Mouse (Mus musculus) embryonic facial prominence, embryonic 14.5 days (tissue): ENCODE measurements at regions not wholly inside any gene's neighbourhood (a gene's known extent, or its start where the extent isn't known, plus 50 kb on each side); places are given as distances from the start of the nearest gene placed in this dataset.
A peak's percentile ranks its signal among the peaks of the same experiment; 100 is the strongest.

Source experiments
- ATAC-seq: fragments of 200-750 bp; cut with Nextera tagmentation; 2 replicates; pipeline ENCODE4 v1.8.0; 2017; ENCODE audit warnings: low read depth, moderate number of reproducible peaks, moderate TSS enrichment
- DNase-seq: peaks from one replicate; pipeline ENCODE4 v3.0.0-alpha.2; 2015; ENCODE audit warnings: low spot score
- H3K27ac ChIP-seq: fragments of 300-500 bp; sonication (generic); replicated peaks from 2 replicates; pipeline ENCODE4 v1.5.1; 2014; ENCODE audit warnings: low read depth, mild to moderate bottlenecking, low read length, moderate library complexity
- H3K27me3 ChIP-seq: fragments of 300-500 bp; sonication (generic); replicated peaks from 2 replicates; pipeline ENCODE4 v1.6.1; 2014; ENCODE audit warnings: low read length; ENCODE audit not compliant: control insufficient read depth, insufficient read depth
- H3K36me3 ChIP-seq: fragments of 300-500 bp; sonication (generic); 2 replicates; pipeline ENCODE4 v1.6.1; 2014; ENCODE audit warnings: low read length, mixed read lengths; ENCODE audit not compliant: control insufficient read depth, insufficient read depth
- H3K4me1 ChIP-seq: fragments of 300-500 bp; sonication (generic); 2 replicates; pipeline ENCODE4 v1.6.1; 2014; ENCODE audit warnings: antibody characterized with exemption, low read length; ENCODE audit not compliant: control insufficient read depth, insufficient read depth
- H3K4me2 ChIP-seq: fragments of 300-500 bp; sonication (generic); 2 replicates; pipeline ENCODE4 v1.6.1; 2014; ENCODE audit warnings: low read depth, mild to moderate bottlenecking, low read length, moderate library complexity, mixed read lengths
- H3K4me3 ChIP-seq: fragments of 300-500 bp; sonication (generic); 2 replicates; pipeline ENCODE4 v1.5.1; 2014; ENCODE audit warnings: low read depth, mild to moderate bottlenecking, low read length
- H3K9ac ChIP-seq: fragments of 300-500 bp; sonication (generic); 2 replicates; pipeline ENCODE4 v1.6.1; 2014; ENCODE audit warnings: low read depth, mild to moderate bottlenecking, low read length, moderate library complexity, mixed read lengths
- H3K9me3 ChIP-seq: fragments of 300-500 bp; sonication (generic); 2 replicates; pipeline ENCODE4 v1.6.1; 2016; ENCODE audit warnings: low read length; ENCODE audit not compliant: control insufficient read depth
- WGBS: fragments of 180-500 bp; shearing (Covaris S2); extraction: QIAGEN DNeasy Blood & Tissue Kit; methylation state at CpG from one replicate; pipeline ENCODE4 v1.1.7; 2014; 5-methylcytosine and 5-hydroxymethylcytosine counted together

DNA sequence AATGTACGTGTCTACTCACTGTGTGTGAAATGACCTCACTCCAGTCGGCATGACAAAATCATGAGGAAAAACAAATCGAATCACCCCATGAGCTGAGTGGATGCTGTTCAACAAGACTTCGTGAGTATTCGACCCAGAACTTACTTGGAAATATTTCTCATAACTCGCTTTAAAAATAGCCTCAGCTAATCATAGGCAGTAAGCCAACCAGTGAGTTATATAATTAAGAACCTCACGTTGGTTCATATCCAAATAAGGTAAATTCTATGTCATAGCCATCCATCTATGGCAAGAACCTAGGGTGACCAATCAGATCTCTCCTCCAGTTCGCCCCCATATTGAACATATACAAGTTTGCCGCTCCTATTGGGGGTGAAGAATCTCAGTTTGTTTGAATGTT lies 466.5 kb upstream of the Gm19410 start:
- H3K27ac ChIP-seq, result no peak overlapping the region
- WGBS, result 84% methylated on average over 9 of the region's 9 CpGs
- no peak overlapping the region for H3K9ac ChIP-seq
- ATAC-seq (no peak), DNase-seq (no peak)
- no peak overlapping the region for H3K4me2 ChIP-seq
- no peaks in the 10 kb centered on the region for H3K27me3 ChIP-seq
- H3K36me3 ChIP-seq, result no peaks in the 10 kb centered on the region
- 0 out of 2 replicates have a peak, but pooled peaks cover 3% of the 10 kb centered on the region for H3K4me1 ChIP-seq
- H3K9me3 ChIP-seq, result peaks cover 2% of the 10 kb centered on the region; the same call in 1 of the 2 replicates
- H3K4me3 ChIP-seq, result no peak overlapping the region

DNA sequence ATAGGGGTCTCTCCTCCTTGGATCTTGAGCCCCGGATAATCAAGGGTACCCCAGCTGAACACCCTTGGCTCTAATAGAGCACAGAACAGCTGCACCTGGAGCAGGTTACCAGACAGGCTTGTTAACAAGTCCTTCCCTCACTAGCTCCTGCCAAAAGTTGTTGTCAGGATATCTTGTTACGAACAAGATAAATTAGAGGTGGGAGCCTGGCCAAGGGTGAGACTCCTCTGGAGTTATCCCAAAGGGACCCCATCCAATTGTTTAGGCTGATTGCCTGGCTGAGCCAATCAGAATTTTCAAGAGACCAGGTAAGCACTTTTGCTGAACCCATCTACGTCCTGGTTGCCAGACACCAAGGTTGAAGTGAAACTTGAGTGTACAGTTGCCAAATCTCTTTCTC lies 465.2 kb upstream of the Gm19410 start:
- no peak overlapping the region for H3K9ac ChIP-seq
- H3K27me3 ChIP-seq, result no peaks in the 10 kb centered on the region
- H3K36me3 ChIP-seq, result no peaks in the 10 kb centered on the region
- 0 out of 2 replicates have a peak, but pooled peaks cover 3% of the 10 kb centered on the region for H3K4me1 ChIP-seq
- no peak overlapping the region for H3K4me3 ChIP-seq
- DNase-seq (peak; percentile 90), ATAC-seq (peak; percentile 80)
- H3K27ac ChIP-seq, result no peak overlapping the region
- peaks cover 12% of the 10 kb centered on the region; the same call in 1 of the 2 replicates for H3K9me3 ChIP-seq
- WGBS, result 43% methylated on average over 3 of the region's 3 CpGs
- H3K4me2 ChIP-seq, result no peak overlapping the region

DNA sequence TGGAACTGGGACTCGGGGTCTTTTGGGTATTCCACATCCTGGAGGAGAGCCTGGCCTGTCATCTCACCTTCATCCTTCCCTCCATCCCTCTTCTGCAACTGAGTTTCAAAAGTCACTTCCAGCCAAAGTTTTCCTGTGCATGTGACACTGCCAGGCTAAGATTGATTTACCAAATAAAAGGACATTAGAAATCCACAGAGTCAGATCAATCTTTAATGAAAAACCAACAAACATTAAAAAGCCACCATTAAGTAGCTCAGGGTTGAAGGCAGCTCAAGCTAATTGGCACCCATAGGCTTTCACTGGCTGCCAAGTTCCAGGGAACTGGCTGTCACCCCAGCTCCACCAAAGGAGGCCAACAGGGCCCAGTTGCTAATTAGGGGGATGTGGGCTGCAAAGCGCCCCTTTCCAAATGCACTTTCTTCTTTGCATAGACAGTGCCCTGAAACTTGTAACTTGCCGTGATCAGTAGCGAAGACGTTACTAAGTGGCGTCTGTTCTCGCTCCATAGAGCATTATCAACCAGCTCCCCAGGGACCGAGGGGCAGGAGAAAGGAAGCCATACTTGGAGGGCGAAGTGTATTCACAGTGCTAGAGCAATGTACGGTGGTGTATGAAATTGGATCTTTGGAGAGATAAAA lies 464.6 kb upstream of the Gm19410 start:
- Histone ChIP-seq H3K9ac (no peak overlapping the region), H3K4me1 (0 out of 2 replicates have a peak, but pooled peaks cover 3% of the 10 kb centered on the region), H3K9me3 (peaks cover 12% of the 10 kb centered on the region; the same call in 1 of the 2 replicates), H3K4me3 (no peak overlapping the region), H3K27me3 (no peaks in the 10 kb centered on the region), H3K36me3 (no peaks in the 10 kb centered on the region), H3K4me2 (no peak overlapping the region), H3K27ac (no peak overlapping the region)
- DNase-seq, result peak; percentile 31
- WGBS, result 77% methylated on average over 10 of the region's 10 CpGs
- ATAC-seq, result peak; percentile 59; the same call in 1 of the 2 replicates

DNA sequence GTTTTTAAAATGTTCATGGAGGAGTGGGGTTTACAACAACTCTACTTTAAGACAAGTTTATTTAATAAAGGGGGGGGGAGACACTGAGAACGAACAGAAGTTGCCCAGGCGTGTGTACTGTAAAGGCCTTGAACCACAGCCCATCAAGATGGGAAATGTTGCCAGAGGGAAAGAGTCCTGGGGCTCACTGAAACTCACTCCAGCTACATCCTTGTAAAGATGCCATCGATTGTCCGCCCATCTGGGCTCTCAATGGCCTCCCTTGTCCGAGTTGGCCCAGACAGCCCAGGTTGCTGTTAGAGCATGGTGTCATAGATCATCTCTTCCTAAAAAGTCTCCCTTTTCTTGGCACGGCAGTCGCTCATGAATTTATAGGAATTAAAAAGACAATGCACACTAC lies 462.7 kb upstream of the Gm19410 start:
- no peak overlapping the region for H3K4me3 ChIP-seq
- H3K9me3 ChIP-seq, result peaks cover 12% of the 10 kb centered on the region; the same call in 1 of the 2 replicates
- H3K36me3 ChIP-seq, result no peaks in the 10 kb centered on the region
- no peak for ATAC-seq
- DNase-seq, result no peak
- 90% methylated on average over 7 of the region's 7 CpGs for WGBS
- H3K27ac ChIP-seq, result no peak overlapping the region
- no peaks in the 10 kb centered on the region for H3K27me3 ChIP-seq
- H3K9ac ChIP-seq, result no peak overlapping the region
- 0 out of 2 replicates have a peak, but pooled peaks cover 3% of the 10 kb centered on the region for H3K4me1 ChIP-seq
- no peak overlapping the region for H3K4me2 ChIP-seq

DNA sequence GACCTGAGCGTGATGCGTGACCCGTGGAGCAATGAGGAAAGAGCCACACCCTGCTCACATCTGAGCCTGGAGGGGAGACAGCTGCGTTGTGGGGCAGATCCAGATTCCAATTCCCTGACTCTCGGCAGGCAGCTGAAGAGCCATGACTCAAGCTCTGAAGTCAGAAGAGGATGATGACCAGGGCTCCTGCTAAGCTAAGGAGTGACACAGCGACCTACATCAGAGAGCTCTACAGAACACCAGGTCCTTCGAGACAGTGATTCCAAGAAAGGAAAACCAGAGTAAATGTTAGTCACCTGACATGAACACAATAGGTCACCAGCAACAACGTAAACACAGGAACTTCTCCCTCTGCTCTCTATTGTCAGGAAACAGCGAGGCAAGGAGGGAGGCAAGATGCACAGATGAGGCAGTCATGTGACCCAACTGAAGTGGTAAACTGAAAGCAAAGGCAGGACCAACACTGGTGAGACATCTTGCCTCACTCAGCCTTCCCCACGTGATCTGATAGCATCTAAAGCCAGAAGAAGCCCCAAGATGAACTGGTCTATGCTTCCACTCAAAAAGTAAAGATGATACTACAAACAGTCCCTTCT lies 444.2 kb upstream of the Gm19410 start:
- H3K9me3 ChIP-seq, result no peaks in the 10 kb centered on the region
- ATAC-seq (no peak), DNase-seq (no peak)
- H3K4me3 ChIP-seq, result no peak overlapping the region
- 81% methylated on average over 10 of the region's 10 CpGs for WGBS
- H3K27ac ChIP-seq, result no peak overlapping the region
- no peaks in the 10 kb centered on the region for H3K36me3 ChIP-seq
- H3K27me3 ChIP-seq, result no peaks in the 10 kb centered on the region
- H3K9ac ChIP-seq, result no peak overlapping the region
- no peak overlapping the region for H3K4me2 ChIP-seq
- H3K4me1 ChIP-seq, result no peaks in the 10 kb centered on the region

DNA sequence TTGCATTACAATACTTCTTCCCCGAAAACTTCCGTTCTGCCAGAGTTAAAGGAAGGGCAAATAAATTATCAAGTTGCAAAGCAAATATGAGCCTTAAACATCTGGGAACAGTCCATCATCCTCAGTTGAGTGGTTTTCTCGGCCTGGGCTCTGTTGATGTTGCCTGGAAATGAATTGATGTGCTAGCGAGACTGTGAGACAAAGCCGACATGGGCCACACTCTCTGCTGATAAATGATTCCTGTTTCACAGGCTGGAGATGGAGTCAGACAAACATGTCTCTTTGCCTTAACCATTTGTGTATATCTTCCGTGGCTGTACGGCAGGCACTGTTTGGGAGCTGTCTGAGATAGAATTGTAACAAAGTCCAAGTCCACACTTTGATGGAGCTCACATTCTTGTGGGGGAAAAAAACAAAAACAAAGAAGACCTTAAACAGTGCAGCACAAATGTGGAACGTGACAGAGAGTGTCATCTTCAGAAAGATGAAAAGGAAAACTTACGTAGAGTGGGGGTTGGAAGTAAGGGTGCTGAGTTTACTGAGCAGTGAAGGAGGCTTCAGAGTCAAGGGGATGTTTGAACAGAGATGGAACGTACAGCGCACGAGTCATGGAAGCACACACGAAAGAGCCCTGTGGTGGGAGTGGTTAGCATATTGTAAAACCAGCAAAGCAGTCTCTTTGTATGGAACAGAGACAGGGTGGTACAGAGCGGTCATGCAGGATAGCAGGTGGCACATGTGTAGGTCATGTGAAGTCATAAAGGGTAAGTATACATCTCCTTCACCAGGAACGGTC lies 442.2 kb upstream of the Gm19410 start:
- no peaks in the 10 kb centered on the region for H3K27me3 ChIP-seq
- DNase-seq (no peak), ATAC-seq (no peak)
- 69% methylated on average over 15 of the region's 15 CpGs for WGBS
- no peak overlapping the region for H3K9ac ChIP-seq
- no peaks in the 10 kb centered on the region for H3K9me3 ChIP-seq
- H3K27ac ChIP-seq, result no peak overlapping the region
- H3K36me3 ChIP-seq, result no peaks in the 10 kb centered on the region
- H3K4me3 ChIP-seq, result no peak overlapping the region
- H3K4me1 ChIP-seq, result no peaks in the 10 kb centered on the region
- no peak overlapping the region for H3K4me2 ChIP-seq
